Mouse (Mus musculus) common myeloid progenitor, adult 5-6 weeks (primary cell): Measurements from ENCODE around the gene Smagp. TPM values are rescaled to one million over a fixed set of nuclear protein-coding genes. Genes with fewer than 3 reads are reported as not detected.

Experiments
- ATAC-seq: replicated peaks from 2 replicates; pipeline ENCODE4 v1.8.0; 2016; ENCODE audit warnings: low read depth, mild to moderate bottlenecking, moderate TSS enrichment, inconsistent platforms; ENCODE audit not compliant: poor library complexity, severe bottlenecking
- total RNA-seq: library from RNA; stranded (forward); fragments of 200-1000, 187-1606 nt; gene quantifications from 2 replicates; pipeline ENCODE4 v1.2.3, GENCODE M21; 2017

Gene Smagp
- total RNA-seq, 1 experiment from 2014 or later, result 5.1 TPM

GRCm38 (mm10) chr15:100666219-100666696 lies 29.5 kb upstream of the Smagp start:
- ATAC-seq, result peak; percentile 76

GRCm38 (mm10) chr15:100665411-100666218 lies 28.9 kb upstream of the Smagp start:
- no peak for ATAC-seq

- ATAC-seq, result peak; percentile 37
Observed at GRCm38 (mm10) chr15:100664813-100665274, 28.1 kb upstream of the Smagp start.

- no peak for ATAC-seq
Observed at GRCm38 (mm10) chr15:100660805-100661204, 24.1 kb upstream of the Smagp start.

GRCm38 (mm10) chr15:100660306-100660705 lies 23.6 kb upstream of the Smagp start:
- ATAC-seq, result no peak

GRCm38 (mm10) chr15:100655201-100655600 lies 18.5 kb upstream of the Smagp start:
- ATAC-seq, result no peak

- no peak for ATAC-seq
Observed at GRCm38 (mm10) chr15:100654271-100654670, 17.5 kb upstream of the Smagp start.

- ATAC-seq, result no peak
Observed at GRCm38 (mm10) chr15:100651610-100652009, 14.9 kb upstream of the Smagp start.

- no peak for ATAC-seq
Observed at GRCm38 (mm10) chr15:100650111-100650510, 13.4 kb upstream of the Smagp start.

GRCm38 (mm10) chr15:100646161-100646560 lies 9.4 kb upstream of the Smagp start:
- ATAC-seq, result no peak

GRCm38 (mm10) chr15:100642451-100642850 lies 5.7 kb upstream of the Smagp start:
- ATAC-seq, result no peak

- ATAC-seq, result no peak
Observed at GRCm38 (mm10) chr15:100641226-100641810, 4.6 kb upstream of the Smagp start.

- no peak for ATAC-seq
Observed at GRCm38 (mm10) chr15:100639972-100640750, 3.4 kb upstream of the Smagp start.

GRCm38 (mm10) chr15:100637661-100638060 lies 921 bp upstream of the Smagp start:
- ATAC-seq, result peak; percentile 48

- no peak for ATAC-seq
Observed at GRCm38 (mm10) chr15:100635851-100636645, 692 bp downstream of the Smagp start.

- ATAC-seq, result no peak
Observed at GRCm38 (mm10) chr15:100635239-100635638, 1.5 kb downstream of the Smagp start.

- no peak for ATAC-seq
Observed at GRCm38 (mm10) chr15:100633341-100633740, 3.4 kb downstream of the Smagp start.

- ATAC-seq, result no peak
Observed at GRCm38 (mm10) chr15:100632323-100632722, 4.4 kb downstream of the Smagp start.

GRCm38 (mm10) chr15:100631454-100632170 lies 5.1 kb downstream of the Smagp start:
- ATAC-seq, result peak; percentile 76
